Mouse (Mus musculus): ENCODE measurements around the gene Nr0b2.

DNA sequence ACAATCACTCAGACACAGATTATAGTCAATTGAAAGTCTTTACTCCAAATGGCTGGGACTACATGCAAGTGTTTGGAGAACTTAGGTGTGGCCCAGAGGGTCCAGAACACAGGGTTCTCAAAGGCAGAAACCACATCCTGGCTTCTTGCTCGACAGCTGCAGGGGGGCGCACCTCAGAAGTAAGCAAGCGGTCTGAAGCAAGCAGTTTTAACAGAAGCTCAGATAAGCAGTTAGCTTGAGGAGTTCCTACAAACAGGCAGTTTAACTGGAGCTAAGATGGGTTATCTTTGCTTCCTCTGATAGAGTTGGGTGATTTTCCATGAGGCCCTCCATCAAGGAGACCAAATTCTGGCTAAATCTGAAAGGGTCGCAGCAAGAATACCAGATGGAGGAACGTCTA, 46.6 kb upstream of the Nr0b2 start:
- no peak for TF ChIP-seq POLR2A (IDR thresholded peaks at IDR 0.05; ENCODE audit: borderline replicate concordance, low read depth, low read length)
- TF ChIP-seq CTCF (IDR thresholded peaks at IDR 0.05; ENCODE audit: low read depth, low read length), result no peak
